Mouse (Mus musculus): ENCODE results near the gene Sntb2. TPM values are rescaled to one million over a fixed set of nuclear protein-coding genes. Genes with fewer than 3 reads are reported as not detected.

The Sntb2 gene
- polyA plus RNA-seq (2017; shearing (Covaris generic)), result 33.2 TPM

GRCm38 (mm10) chr8:106935324-106935869, at the start of gene Sntb2:
Gene Sntb2, plus strand, starts transcription at chr8:106935750.

DNA sequence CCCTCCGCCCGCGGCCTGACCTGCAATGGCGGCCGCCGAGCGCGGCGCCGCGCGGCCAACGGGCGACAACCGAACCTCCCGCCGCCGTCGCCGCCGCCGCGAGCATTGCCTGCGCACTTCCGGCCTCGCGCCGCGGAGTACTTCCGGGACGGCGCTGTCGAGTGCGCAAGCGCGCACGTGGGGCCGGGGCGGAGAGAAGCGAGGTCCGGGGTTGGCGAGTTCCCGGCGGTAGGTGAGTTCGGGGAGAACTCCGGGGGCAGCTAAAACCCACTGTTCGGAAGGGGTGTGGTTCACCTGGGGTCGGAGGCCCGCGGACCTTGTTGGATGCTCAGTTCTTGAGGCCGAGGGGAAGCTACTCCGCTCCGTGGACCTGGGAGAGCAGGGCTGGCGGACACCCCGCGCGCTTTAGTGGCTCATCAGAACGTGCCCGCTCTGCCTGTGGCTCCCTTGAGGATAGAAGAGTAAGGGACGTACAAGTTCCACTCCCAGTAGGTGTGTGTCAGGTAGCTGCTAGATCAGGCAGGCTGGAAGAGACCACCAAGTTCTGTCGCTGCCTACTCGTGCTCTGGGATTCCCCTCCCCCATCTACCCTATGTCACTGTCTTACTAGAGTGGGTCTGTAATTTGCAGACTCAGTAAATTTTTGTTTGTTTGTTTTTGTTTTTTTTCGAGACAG, 41.9 kb upstream of the Sntb2 start, which contains the start of gene Utp4:
Gene Utp4 (plus strand): TSS at position 156 of the 676 bp plus-strand sequence.

GRCm38 (mm10) chr8:107030650-107031576, 95.4 kb downstream of the Sntb2 start, which contains the start of gene Vps4a:
Gene Vps4a, plus strand, starts transcription at chr8:107031222.

GRCm38 (mm10) chr8:107048061-107048941, 112.8 kb downstream of the Sntb2 start, which contains the start of gene Pdf:
Gene Pdf, minus strand, starts transcription at chr8:107048614.

GRCm38 (mm10) chr8:107056076-107056972, 120.8 kb downstream of the Sntb2 start, which contains the start of the genes Cog8 and Nip7:
Gene Cog8, minus strand, starts transcription at chr8:107056689.
Gene Nip7, plus strand, starts transcription at chr8:107056877.

GRCm38 (mm10) chr8:107065511-107066496, 130.3 kb downstream of the Sntb2 start, which contains the start of gene Tmed6:
Gene Tmed6, minus strand, starts transcription at chr8:107065644.

Other genes starting within 250 kb of the Sntb2 start
- 0.12 TPM for gene Has3, start 65.5 kb upstream of the Sntb2 start, polyA plus RNA-seq (2017; shearing (Covaris generic))
- gene Utp4, start 42.1 kb upstream of the Sntb2 start, polyA plus RNA-seq (2017; shearing (Covaris generic)), result 85.5 TPM
- gene Vps4a, start 95.5 kb downstream of the Sntb2 start, polyA plus RNA-seq (2017; shearing (Covaris generic)), result 39.7 TPM
- gene Pdf, start 112.9 kb downstream of the Sntb2 start, polyA plus RNA-seq (2017; shearing (Covaris generic)), result 7.4 TPM
- 39.6 TPM for gene Cog8, start 120.9 kb downstream of the Sntb2 start, polyA plus RNA-seq (2017; shearing (Covaris generic))
- 49.1 TPM for gene Nip7, start 121.1 kb downstream of the Sntb2 start, polyA plus RNA-seq (2017; shearing (Covaris generic))
- 0.45 TPM for gene Tmed6, start 129.9 kb downstream of the Sntb2 start, polyA plus RNA-seq (2017; shearing (Covaris generic))
- gene Terf2, start 160.8 kb downstream of the Sntb2 start, polyA plus RNA-seq (2017; shearing (Covaris generic)), result 23.5 TPM
- 47.4 TPM for gene Cyb5b, start 214.9 kb downstream of the Sntb2 start, polyA plus RNA-seq (2017; shearing (Covaris generic))